Mouse (Mus musculus) kidney, embryonic 15.5 days (tissue): ENCODE results near the gene Glb1l3. TPM values are rescaled to one million over a fixed set of nuclear protein-coding genes. Genes with fewer than 3 reads are reported as not detected.

Source experiments
- ATAC-seq: fragments of 200-750 bp; cut with Nextera tagmentation; replicated peaks from 2 replicates; pipeline ENCODE4 v1.8.0; 2017; ENCODE audit warnings: moderate TSS enrichment; ENCODE audit not compliant: low FRiP score
- H3K27ac ChIP-seq: fragments of 300-500 bp; sonication (generic); 2 replicates; pipeline ENCODE4 v1.5.1; 2015; ENCODE audit warnings: mild to moderate bottlenecking, inconsistent platforms
- H3K27me3 ChIP-seq: fragments of 300-500 bp; sonication (generic); 2 replicates; pipeline ENCODE4 v1.6.1; 2015; ENCODE audit warnings: inconsistent platforms
- H3K36me3 ChIP-seq: fragments of 300-500 bp; sonication (generic); 2 replicates; pipeline ENCODE4 v1.6.1; 2015; ENCODE audit warnings: inconsistent platforms
- H3K4me1 ChIP-seq: fragments of 300-500 bp; sonication (generic); 2 replicates; pipeline ENCODE4 v1.6.1; 2015; ENCODE audit warnings: inconsistent platforms
- H3K4me2 ChIP-seq: fragments of 300-500 bp; sonication (generic); 2 replicates; pipeline ENCODE4 v1.6.1; 2015; ENCODE audit warnings: moderate library complexity, mild to moderate bottlenecking, inconsistent platforms
- H3K4me3 ChIP-seq: fragments of 300-500 bp; sonication (generic); replicated peaks from 2 replicates; pipeline ENCODE4 v1.5.1; 2015; ENCODE audit warnings: mild to moderate bottlenecking, inconsistent platforms
- H3K9ac ChIP-seq: fragments of 300-500 bp; sonication (generic); 2 replicates; pipeline ENCODE4 v1.6.1; 2015; ENCODE audit warnings: mild to moderate bottlenecking, inconsistent platforms
- H3K9me3 ChIP-seq: fragments of 300-500 bp; sonication (generic); replicated peaks from 2 replicates; pipeline ENCODE4 v1.6.1; 2016; ENCODE audit warnings: inconsistent platforms
- WGBS: fragments of 180-500 bp; shearing (Covaris S2); methylation state at CpG from one replicate; pipeline ENCODE4 v1.1.7; 2015; ENCODE audit warnings: mixed read lengths; 5-methylcytosine and 5-hydroxymethylcytosine counted together
- polyA plus RNA-seq: library from polyadenylated mRNA; unstranded; fragments of >200 nt; fragmentation: Nextera tagmentation; extraction: Ambion mirVana; gene quantifications from 2 replicates; pipeline ENCODE4 v1.2.1, GENCODE M21; 2015

Gene Glb1l3
- polyA plus RNA-seq, 1 experiment from 2014 or later, result not detected

DNA sequence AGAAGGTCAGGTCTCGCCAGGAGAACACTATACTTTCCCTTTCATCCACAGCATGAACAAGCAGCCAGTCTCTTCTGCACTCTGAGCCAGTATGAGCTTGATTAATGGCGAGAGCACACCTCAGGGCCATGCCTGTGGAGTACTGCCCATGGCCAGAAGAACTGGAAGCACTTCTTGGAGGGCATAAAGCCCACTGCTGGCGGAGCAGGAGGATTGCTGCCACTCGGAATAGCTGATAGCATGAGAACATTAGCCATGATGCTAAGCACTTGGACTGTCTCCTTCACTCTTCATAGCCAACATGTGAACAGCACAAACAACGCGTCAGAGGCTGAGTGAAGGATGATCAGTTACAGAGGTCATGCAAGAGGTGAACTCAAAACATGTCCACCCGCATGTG lies 82.3 kb downstream of the Glb1l3 start:
- WGBS, result 73% methylated on average over 7 of the region's 7 CpGs
- Histone ChIP-seq H3K27ac (no peak overlapping the region), H3K4me1 (no peaks in the 10 kb centered on the region), H3K27me3 (no peaks in the 10 kb centered on the region), H3K9me3 (no peaks in the 10 kb centered on the region), H3K9ac (no peak overlapping the region), H3K36me3 (no peaks in the 10 kb centered on the region), H3K4me3 (no peak overlapping the region), H3K4me2 (no peak overlapping the region)
- no peak for ATAC-seq

DNA sequence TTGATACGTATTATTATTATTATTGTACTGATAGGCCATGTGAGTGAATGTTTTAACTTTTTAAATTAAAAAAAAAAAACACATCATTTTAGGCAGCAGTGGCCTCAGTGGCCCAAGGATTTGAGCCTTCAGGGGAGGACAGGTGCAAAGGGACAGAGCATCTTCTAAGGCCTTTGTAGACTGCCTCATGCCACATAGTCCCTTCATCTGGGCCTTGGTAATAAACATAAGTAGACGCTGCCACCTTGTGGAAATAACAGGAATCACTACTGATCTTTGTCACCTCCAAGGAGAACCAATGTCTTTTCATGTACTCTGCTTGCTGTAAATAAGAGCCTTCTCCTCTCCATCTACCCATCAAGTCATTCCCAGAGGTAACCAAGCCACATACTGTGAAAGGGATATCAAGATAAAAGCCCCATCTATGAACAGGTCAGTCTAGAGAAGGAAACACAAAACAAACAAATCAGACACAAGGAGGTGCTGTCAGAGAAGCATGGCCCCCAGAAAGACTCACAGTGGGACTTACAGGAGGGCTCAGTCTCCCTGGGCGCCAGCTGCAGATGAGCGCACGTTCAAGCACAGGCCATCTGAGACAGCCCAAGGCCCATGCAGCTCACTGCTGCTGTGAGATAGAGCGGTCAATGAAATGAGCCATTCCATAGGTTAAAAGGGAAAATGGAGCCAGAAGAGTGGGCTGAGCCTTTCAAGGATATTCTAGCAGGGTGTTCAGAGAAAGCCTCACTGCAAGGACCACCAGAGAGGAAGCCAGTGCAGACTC lies 84.4 kb downstream of the Glb1l3 start:
- 64% methylated on average over 6 of the region's 6 CpGs for WGBS
- no peak overlapping the region for H3K4me2 ChIP-seq
- H3K4me1 ChIP-seq, result no peaks in the 10 kb centered on the region
- no peaks in the 10 kb centered on the region for H3K27me3 ChIP-seq
- H3K9me3 ChIP-seq, result no peaks in the 10 kb centered on the region
- H3K36me3 ChIP-seq, result no peaks in the 10 kb centered on the region
- no peak for ATAC-seq
- H3K4me3 ChIP-seq, result no peak overlapping the region
- H3K9ac ChIP-seq, result no peak overlapping the region
- H3K27ac ChIP-seq, result no peak overlapping the region

DNA sequence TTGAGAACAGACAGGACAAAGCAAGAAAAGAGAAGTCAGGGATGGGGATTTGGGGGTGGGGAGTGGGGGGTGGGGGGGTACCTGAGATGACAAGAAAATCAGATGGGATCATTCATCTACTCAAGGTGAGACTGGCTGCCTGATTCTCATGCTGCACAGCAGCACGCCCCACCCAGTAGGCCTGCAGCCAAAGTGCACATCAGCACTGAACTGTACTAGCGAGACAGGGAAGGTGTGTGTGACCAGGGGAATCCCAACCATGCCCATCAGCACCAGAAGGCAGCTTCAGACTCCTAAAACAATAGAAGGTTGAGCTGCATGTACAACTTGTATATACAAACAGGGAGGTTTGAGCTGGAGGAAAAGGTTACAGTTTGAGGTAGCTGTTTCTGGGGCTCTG lies 85.0 kb downstream of the Glb1l3 start:
- no peaks in the 10 kb centered on the region for H3K4me1 ChIP-seq
- no peak overlapping the region for H3K4me2 ChIP-seq
- H3K36me3 ChIP-seq, result no peaks in the 10 kb centered on the region
- no peaks in the 10 kb centered on the region for H3K9me3 ChIP-seq
- no peak overlapping the region for H3K27ac ChIP-seq
- no peak overlapping the region for H3K4me3 ChIP-seq
- no peaks in the 10 kb centered on the region for H3K27me3 ChIP-seq
- no peak overlapping the region for H3K9ac ChIP-seq
- WGBS, result 78% methylated on average over 2 of the region's 2 CpGs
- ATAC-seq, result no peak

DNA sequence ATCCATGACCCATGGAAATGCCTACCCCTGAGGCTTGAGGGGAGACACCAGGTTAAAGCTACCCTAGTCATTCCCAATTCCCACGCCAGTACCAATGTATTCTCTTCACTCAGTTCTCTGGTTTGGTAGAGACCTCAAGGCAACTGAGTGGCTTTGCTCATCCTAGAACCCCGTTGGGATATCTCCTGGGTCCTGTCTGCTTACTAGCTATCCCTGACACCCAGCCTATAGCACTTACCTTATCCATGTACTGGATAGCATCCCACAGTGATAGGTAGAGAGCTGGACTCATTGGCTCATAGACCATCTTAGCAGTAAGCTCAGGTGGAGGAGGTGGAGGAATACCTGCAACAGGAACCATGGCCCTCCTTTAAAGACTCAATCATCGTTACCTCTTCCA lies 92.5 kb downstream of the Glb1l3 start:
- no peaks in the 10 kb centered on the region for H3K36me3 ChIP-seq
- no peak overlapping the region for H3K4me3 ChIP-seq
- ATAC-seq, result no peak
- H3K27me3 ChIP-seq, result no peaks in the 10 kb centered on the region
- no peak overlapping the region for H3K27ac ChIP-seq
- H3K4me2 ChIP-seq, result no peak overlapping the region
- 86% methylated on average over 3 of the region's 3 CpGs for WGBS
- H3K4me1 ChIP-seq, result no peaks in the 10 kb centered on the region
- no peaks in the 10 kb centered on the region for H3K9me3 ChIP-seq
- no peak overlapping the region for H3K9ac ChIP-seq

Other genes with a start within 250 kb of the Glb1l3 start
- 0.15 and 0.21 TPM in 2 replicates for gene B3gat1, start 127.2 kb downstream of the Glb1l3 start, polyA plus RNA-seq
- gene Glb1l2, start 54.4 kb downstream of the Glb1l3 start, polyA plus RNA-seq, result 33.2 and 34.0 TPM in 2 replicates
- gene Gm1110, start 62.2 kb upstream of the Glb1l3 start, polyA plus RNA-seq, result not detected in 2 replicates
- gene Acad8, start 138.7 kb upstream of the Glb1l3 start, polyA plus RNA-seq, result 49.6 and 53.7 TPM in 2 replicates
- 156 and 162 TPM in 2 replicates for gene Thyn1, start 138.8 kb upstream of the Glb1l3 start, polyA plus RNA-seq
- gene Vps26b, start 169.2 kb upstream of the Glb1l3 start, polyA plus RNA-seq, result 34.0 and 34.1 TPM in 2 replicates
- gene Ncapd3, start 169.3 kb upstream of the Glb1l3 start, polyA plus RNA-seq, result 31.0 and 31.5 TPM in 2 replicates